Mouse (Mus musculus): Measurements from ENCODE around the gene Zfp747. TPM values are rescaled to one million over a fixed set of nuclear protein-coding genes. Genes with fewer than 3 reads are reported as not detected.
"Not testable (repeated sequence)": the region's sequence is repeated elsewhere in the genome, so short reads cannot be mapped to it uniquely, and the experiment has no call there.

The Zfp747 gene
- polyA plus RNA-seq, 1 experiment from 2014 or later, result 4.7 TPM

DNA sequence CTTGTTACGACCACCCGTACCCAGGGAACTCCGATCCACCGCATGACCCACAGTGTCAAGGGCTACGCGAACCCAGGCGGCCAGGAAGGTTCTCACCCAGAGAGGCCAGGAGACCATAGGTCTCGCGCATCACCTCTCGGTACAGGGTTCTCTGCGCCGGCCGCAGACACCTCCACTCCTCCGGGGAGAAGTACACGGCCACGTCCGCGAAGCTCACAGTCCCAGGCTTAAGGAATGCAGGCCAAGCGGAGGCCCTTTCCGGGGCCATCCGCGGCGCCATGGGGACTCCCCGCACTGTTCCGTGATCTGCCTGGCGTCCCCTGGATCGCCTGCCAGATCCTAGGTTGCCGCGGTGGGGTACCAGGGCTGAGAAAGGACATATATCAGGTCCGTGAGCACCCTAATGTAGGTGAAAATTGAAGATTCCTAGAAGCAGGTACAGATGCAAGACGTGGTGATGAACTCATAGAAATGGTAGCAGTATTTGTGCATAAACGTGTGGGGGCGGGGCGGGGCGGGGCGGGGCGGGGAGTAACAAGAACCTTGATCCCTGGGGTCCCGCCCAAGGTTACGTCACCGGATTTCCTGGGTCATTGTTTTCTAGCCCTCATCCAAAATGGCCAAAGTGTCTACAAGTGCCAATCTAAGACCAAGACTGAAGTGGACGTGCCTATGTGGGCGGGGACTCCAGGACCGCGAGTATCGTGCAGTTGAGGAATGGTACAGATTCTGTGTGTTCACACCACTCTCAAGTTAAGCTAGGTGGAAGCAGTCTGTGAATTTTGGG, 17.5 kb upstream of the Zfp747 start, which contains the start of gene E430018J23Rik:
E430018J23Rik (minus strand) TSS at position 473 of the 787 bp plus-strand sequence.
- peak; percentile 86 for ATAC-seq (ENCODE audit: extremely low read depth, insufficient number of reproducible peaks, low FRiP score, low TSS enrichment)
- Histone ChIP-seq H3K9me3 (no peaks in the 10 kb centered on the region), H3K4me3 (peak within 1 kb of the TSS; percentile 77), H3K27ac (replicated peaks) (peak within 1 kb of the TSS; percentile 92), H3K36me3 (peaks cover 14% of the 10 kb centered on the region), H3K4me2 (peak within 1 kb of the TSS; percentile 85), H3K4me1 (peaks cover 19% of the 10 kb centered on the region), H3K27me3 (replicated peaks) (peaks cover 8% of the 10 kb centered on the region), H3K9ac (peak within 1 kb of the TSS; percentile 93)
- WGBS, result under 1% methylated on average over 45 of the region's 45 CpGs

DNA sequence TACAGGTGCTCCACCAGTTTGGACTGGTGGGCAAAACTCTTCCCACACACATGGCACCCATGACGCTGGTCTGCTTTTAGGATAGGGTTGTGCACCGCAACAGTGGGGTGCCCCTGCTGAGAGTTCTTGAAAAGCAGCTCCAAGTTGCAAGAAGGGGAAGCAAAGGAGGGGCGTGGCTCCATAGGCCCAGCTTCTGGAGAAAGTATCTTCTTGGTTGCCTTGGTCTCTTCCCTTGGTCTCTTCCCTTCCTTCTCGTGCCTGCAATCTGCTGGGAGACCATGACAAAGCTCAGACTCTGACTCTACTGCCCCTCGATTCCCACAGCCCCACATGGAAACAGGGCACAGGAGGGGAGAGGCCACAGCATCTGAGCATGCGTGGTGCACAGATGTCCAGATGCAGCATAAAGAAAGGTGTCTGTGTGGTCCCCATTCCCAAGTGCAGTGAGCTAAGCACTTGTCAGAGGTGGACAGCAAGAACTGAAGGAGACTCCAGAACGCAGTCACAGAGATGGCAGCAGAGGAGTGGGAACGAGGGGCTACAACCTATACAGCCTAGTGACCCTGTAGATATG, 16.5 kb upstream of the Zfp747 start:
- Histone ChIP-seq H3K27ac (replicated peaks) (no peak overlapping the region), H3K4me1 (peaks cover 19% of the 10 kb centered on the region), H3K27me3 (replicated peaks) (peaks cover 5% of the 10 kb centered on the region), H3K9ac (peak overlapping the region; percentile 93), H3K9me3 (no peaks in the 10 kb centered on the region), H3K4me2 (peak overlapping the region; percentile 85), H3K36me3 (peaks cover 14% of the 10 kb centered on the region), H3K4me3 (peak overlapping the region; percentile 77)
- WGBS, result 83% methylated on average over 8 of the region's 8 CpGs
- no peak for ATAC-seq (ENCODE audit: extremely low read depth, insufficient number of reproducible peaks, low FRiP score, low TSS enrichment)

DNA sequence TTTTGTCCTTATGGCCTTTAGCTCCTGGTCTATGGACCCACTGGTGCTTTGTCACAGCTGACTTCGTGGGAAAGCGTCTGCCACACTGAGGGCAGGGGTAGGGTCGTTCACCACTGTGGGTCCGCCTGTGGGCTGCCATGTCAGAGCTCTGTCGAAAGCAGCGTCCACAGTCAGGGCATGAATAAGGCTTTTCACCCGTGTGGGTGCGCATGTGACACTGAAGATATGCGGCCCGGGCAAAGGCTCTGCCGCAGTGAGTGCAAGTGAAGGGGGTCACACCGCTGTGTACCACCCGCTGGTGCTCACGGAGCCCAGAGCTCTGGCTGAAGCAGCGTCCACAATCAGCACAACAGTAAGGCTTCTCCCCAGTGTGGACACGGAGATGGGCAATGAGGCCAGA, 15.7 kb upstream of the Zfp747 start:
- 95% methylated on average over 16 of the region's 16 CpGs for WGBS
- H3K27me3 ChIP-seq (replicated peaks), result no peaks in the 10 kb centered on the region
- H3K9me3 ChIP-seq, result no peaks in the 10 kb centered on the region
- H3K4me2 ChIP-seq, result no peak overlapping the region
- no peak overlapping the region for H3K9ac ChIP-seq
- no peak overlapping the region for H3K4me3 ChIP-seq
- H3K36me3 ChIP-seq, result peaks cover 14% of the 10 kb centered on the region
- peaks cover 19% of the 10 kb centered on the region for H3K4me1 ChIP-seq
- no peak for ATAC-seq (ENCODE audit: extremely low read depth, insufficient number of reproducible peaks, low FRiP score, low TSS enrichment)
- no peak overlapping the region for H3K27ac ChIP-seq (replicated peaks)

DNA sequence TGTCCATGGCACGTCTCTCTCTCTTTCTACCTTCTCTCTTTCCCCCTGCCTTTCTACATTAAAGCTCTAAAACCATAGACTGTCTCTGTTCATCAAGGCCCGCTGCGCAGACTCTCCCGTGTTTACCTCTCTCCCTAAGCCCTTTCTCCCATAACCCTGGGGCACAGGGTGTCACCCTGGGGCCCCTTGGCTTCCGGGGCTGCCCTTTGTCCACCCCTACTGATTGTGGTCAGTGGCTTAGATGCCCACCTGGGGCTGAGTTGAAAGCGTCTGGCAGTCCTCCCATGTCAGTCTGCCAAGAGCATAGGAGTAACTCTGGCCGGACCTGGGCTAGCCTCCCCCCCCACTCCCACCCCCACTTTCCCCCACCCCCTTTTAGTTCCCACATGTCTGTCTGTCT, 14.5 kb upstream of the Zfp747 start:
- WGBS, result 82% methylated on average over 7 of the region's 7 CpGs
- Histone ChIP-seq H3K4me1 (peaks cover 28% of the 10 kb centered on the region), H3K4me3 (no peak overlapping the region), H3K9me3 (no peaks in the 10 kb centered on the region), H3K36me3 (peaks cover 19% of the 10 kb centered on the region), H3K27ac (replicated peaks) (no peak overlapping the region), H3K4me2 (no peak overlapping the region), H3K9ac (no peak overlapping the region), H3K27me3 (replicated peaks) (no peaks in the 10 kb centered on the region)
- no peak for ATAC-seq (ENCODE audit: extremely low read depth, insufficient number of reproducible peaks, low FRiP score, low TSS enrichment)

DNA sequence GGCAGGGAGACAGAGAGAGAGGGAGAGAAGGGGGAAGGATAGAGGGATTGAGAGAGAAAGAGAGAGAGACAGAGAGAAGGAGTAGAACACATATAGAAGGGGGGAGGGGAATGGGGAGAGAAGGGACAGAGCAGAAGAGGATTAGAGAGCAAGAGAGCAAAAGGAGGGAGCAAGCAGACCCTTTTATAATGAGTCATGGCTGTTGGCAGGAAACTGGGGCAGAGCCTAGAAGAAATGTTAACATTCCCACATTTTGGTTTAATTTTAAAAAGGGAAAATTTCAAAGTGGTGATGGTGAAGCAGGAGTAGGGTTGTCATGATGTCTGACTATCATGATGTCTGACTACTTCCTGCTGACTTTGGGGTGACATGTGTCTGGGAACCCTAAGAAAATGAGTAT, 12.4 kb upstream of the Zfp747 start:
- H3K36me3 ChIP-seq, result peaks cover 38% of the 10 kb centered on the region
- H3K9me3 ChIP-seq; H3K27me3 ChIP-seq (replicated peaks); H3K27ac ChIP-seq (replicated peaks); H3K9ac ChIP-seq; H3K4me2 ChIP-seq; H3K4me3 ChIP-seq; ATAC-seq (ENCODE audit: extremely low read depth, insufficient number of reproducible peaks, low FRiP score, low TSS enrichment): not testable (repeated sequence)
- peaks cover 19% of the 10 kb centered on the region for H3K4me1 ChIP-seq

DNA sequence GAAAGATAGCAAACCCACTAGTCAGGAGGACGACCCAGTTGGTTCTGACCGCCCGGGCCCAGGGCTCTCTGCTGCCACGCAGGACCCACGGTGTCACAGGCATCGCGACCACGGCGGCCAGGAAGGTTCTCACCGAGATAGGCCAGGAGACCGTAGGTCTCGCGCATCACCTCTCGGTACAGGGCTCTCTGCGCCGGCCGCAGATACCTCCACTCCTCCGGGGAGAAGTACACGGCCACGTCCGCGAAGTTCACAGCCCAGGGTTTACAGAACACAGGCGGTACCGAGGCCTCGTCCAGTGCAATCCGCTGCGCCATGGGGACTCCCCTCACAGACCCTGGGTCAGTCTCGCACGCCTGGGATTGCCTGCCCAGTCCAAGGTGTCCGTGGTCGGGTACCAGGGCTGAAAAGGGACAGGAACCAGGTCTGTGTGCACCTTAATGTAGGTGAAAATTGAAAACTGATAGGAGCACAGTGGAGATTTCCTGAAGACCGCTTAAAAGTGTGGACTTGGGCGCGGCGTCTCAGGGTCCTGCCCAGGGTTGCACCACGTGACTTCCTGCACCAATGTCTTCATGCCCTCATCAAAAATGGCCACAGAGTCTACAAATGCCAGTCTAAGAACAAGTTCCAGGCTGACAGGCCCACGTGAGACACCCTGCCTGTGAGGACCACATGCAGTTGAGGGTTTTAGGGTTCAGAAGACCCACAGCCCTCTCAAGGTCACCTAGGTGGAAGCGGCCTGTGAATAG, 11.0 kb upstream of the Zfp747 start, which contains the start of gene 9130019O22Rik:
9130019O22Rik (minus strand) TSS at position 526 of the 752 bp plus-strand sequence.
- Histone ChIP-seq H3K9ac (peak within 1 kb of the TSS; percentile 83), H3K27ac (replicated peaks) (0 out of 2 replicates have a peak within 1 kb of the TSS, but pooled peaks have one; percentile 29), H3K4me1 (peaks cover 9% of the 10 kb centered on the region; the same call in 1 of the 2 replicates), H3K4me3 (peak within 1 kb of the TSS; percentile 61), H3K9me3 (peaks cover 7% of the 10 kb centered on the region; the same call in 1 of the 2 replicates), H3K27me3 (replicated peaks) (no peaks in the 10 kb centered on the region), H3K36me3 (peaks cover 47% of the 10 kb centered on the region), H3K4me2 (peak within 1 kb of the TSS; percentile 78)
- 8% methylated on average over 38 of the region's 38 CpGs for WGBS
- ATAC-seq (ENCODE audit: extremely low read depth, insufficient number of reproducible peaks, low FRiP score, low TSS enrichment), result peak; percentile 68

DNA sequence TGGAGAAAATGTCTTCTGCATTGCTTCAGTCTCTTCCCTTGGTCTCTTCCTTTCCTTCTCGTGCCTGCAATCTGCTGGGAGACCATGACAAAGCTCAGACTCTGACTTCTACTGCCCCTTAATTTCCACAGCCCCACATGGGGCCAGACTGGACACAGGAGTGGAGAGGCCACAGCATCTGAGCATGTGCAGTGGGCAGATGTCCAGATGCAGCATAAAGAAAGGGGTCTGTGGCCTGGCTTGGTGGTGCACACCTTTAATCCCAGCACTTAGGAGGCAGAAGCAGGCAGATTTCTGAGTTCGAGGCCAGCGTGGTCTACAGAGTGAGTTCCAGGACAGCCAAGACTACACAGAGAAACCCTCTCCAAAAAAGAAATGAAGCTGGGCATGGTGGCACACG, 9.7 kb upstream of the Zfp747 start:
- WGBS, result 83% methylated on average over 4 of the region's 4 CpGs
- H3K4me2 ChIP-seq, result not testable (repeated sequence)

DNA sequence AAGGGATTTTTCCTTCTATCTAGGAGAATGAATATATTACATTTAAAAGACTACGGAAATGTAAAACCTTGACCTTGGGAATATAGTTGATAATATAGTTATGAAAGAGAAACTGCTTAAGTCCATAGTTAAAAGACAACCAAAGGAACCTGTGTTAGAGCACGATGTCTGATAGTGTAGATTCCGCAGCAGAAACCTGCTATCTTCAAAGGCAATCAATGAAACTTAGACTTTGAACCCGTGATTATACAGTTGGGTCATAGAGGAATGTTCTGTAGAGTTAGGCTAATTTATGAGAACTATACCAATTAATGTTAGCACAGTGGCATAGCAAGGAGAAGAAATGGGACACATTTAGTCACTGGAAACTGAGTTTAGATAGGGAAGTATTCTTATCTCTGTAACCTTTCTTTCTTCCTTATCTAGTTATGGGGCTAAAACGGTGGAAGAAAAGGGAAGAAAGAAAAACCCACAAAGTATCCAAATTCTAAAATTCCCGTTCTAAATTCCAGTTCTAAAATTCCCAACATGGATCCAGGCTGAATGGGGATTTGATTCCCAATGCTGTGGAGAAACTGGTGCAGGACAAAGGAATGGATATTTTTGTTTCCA, 2.6 kb upstream of the Zfp747 start:
- no peak for ATAC-seq (ENCODE audit: extremely low read depth, insufficient number of reproducible peaks, low FRiP score, low TSS enrichment)
- 56% methylated on average over 6 of the region's 6 CpGs for WGBS
- no peaks in the 10 kb centered on the region for H3K9me3 ChIP-seq
- no peak overlapping the region for H3K4me2 ChIP-seq
- peaks cover 13% of the 10 kb centered on the region for H3K4me1 ChIP-seq
- H3K36me3 ChIP-seq, result peaks cover 23% of the 10 kb centered on the region
- H3K27me3 ChIP-seq (replicated peaks), result no peaks in the 10 kb centered on the region
- H3K9ac ChIP-seq, result no peak overlapping the region
- H3K4me3 ChIP-seq, result no peak overlapping the region
- H3K27ac ChIP-seq (replicated peaks), result no peak overlapping the region

More for the DNA sequence above, 9.7 kb upstream of the Zfp747 start:
- H3K9me3 ChIP-seq; H3K4me3 ChIP-seq; H3K27me3 ChIP-seq (replicated peaks); H3K9ac ChIP-seq; ATAC-seq (ENCODE audit: extremely low read depth, insufficient number of reproducible peaks, low FRiP score, low TSS enrichment); H3K27ac ChIP-seq (replicated peaks): not testable (repeated sequence)
- peaks cover 36% of the 10 kb centered on the region for H3K36me3 ChIP-seq
- H3K4me1 ChIP-seq, result peaks cover 16% of the 10 kb centered on the region

DNA sequence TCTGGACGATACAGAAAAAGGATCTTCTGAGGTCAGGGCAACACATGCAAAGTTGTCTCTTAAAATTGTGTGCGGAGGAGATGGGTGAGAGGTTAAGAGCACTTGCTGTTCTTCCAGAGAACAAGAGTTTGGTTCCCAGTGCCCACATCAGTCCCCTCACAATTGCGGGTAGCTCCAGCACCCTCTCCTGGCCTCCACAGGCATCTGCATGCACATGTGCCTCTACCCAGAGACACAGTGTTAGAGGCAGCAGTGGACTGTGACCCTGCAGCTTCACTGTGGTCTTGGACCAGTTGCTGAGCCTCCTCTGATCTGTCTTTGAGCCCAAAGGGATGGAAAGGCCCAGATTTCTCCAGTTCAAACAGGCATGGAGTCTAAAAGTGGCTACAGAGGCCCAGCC, 4.0 kb downstream of the Zfp747 start:
- H3K27ac ChIP-seq (replicated peaks); ATAC-seq (ENCODE audit: extremely low read depth, insufficient number of reproducible peaks, low FRiP score, low TSS enrichment); H3K9me3 ChIP-seq; H3K4me3 ChIP-seq; H3K9ac ChIP-seq; H3K4me1 ChIP-seq; H3K27me3 ChIP-seq (replicated peaks); H3K4me2 ChIP-seq: not testable (repeated sequence)
- H3K36me3 ChIP-seq, result peaks cover 21% of the 10 kb centered on the region
- 76% methylated on average over 3 of the region's 3 CpGs for WGBS

DNA sequence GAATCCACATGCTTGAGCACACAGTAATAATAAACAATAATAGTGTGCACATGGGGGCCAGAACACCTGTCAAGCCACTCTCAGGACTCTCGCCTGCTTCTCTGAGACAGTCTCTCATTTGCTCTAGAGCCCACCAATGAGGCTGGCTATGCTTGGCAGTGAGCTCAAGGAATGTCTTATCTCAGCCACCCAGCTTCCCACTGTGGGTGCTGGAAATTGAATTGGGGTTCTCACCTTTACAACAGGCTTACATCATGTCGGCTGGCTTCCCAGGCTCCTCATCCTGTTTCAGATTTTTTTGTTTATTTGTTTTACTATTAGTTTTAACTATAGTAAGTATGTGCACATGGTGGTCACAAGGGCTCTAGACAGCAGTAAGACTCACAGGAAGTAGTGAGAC, 4.6 kb downstream of the Zfp747 start:
- Histone ChIP-seq H3K9me3 (no peaks in the 10 kb centered on the region), H3K27ac (replicated peaks) (no peak overlapping the region), H3K27me3 (replicated peaks) (no peaks in the 10 kb centered on the region), H3K4me2 (no peak overlapping the region), H3K9ac (no peak overlapping the region), H3K4me3 (no peak overlapping the region), H3K36me3 (peaks cover 21% of the 10 kb centered on the region), H3K4me1 (peaks cover 5% of the 10 kb centered on the region)
- no peak for ATAC-seq (ENCODE audit: extremely low read depth, insufficient number of reproducible peaks, low FRiP score, low TSS enrichment)
- 59% methylated on average over 2 of the region's 2 CpGs for WGBS

DNA sequence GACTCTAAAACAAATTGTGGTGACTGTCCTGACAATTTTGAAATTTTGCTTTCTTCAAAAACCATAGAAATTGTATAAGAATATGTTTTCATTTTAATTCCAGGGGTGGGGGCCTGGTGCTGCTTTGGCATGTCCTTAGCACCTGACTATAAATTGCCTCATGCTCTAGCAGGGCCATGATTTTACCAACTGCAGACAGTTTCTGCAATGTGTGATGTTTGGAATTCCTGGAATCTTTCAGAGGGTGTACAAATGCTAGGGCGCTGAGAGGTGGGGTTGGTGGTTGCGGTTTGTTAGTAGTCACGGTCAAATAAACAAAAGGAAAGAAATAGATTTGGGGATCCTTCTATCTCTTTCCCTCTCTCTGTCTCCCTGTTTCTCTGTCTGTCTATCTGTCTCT, 9.6 kb downstream of the Zfp747 start:
- Histone ChIP-seq H3K27ac (replicated peaks) (no peak overlapping the region), H3K4me3 (no peak overlapping the region), H3K36me3 (no peaks in the 10 kb centered on the region), H3K4me1 (peaks cover 9% of the 10 kb centered on the region), H3K4me2 (no peak overlapping the region), H3K27me3 (replicated peaks) (peaks cover 21% of the 10 kb centered on the region), H3K9me3 (no peaks in the 10 kb centered on the region), H3K9ac (no peak overlapping the region)
- WGBS, result 60% methylated on average over 3 of the region's 3 CpGs
- ATAC-seq (ENCODE audit: extremely low read depth, insufficient number of reproducible peaks, low FRiP score, low TSS enrichment), result no peak
